Mouse (Mus musculus) brain, embryonic 14.5 days (tissue): ENCODE measurements at regions not wholly inside any gene's neighbourhood (a gene's known extent, or its start where the extent isn't known, plus 50 kb on each side); places are given as distances from the start of the nearest gene placed in this dataset.
A peak's percentile ranks its signal among the peaks of the same experiment; 100 is the strongest.

Experiments
- DNase-seq: peaks from one replicate; pipeline ENCODE4 v3.0.0-alpha.2; 2011; ENCODE audit warnings: low read depth
- CTCF ChIP-seq: fragments of 200-500 bp; IDR thresholded peaks from 2 replicates; pipeline ENCODE4 v1.5.1; 2012; ENCODE audit warnings: inconsistent platforms, mild to moderate bottlenecking, moderate library complexity, borderline replicate concordance; ENCODE audit not compliant: insufficient read depth, insufficient read length; ENCODE audit errors: extremely low read depth
- POLR2A ChIP-seq: fragments of 200-500 bp; IDR thresholded peaks from 2 replicates; pipeline ENCODE4 v1.6.1; 2012; ENCODE audit warnings: mild to moderate bottlenecking, inconsistent platforms, borderline replicate concordance; ENCODE audit not compliant: poor library complexity, insufficient read depth, insufficient read length, severe bottlenecking; ENCODE audit errors: extremely low read depth

- peak; percentile 70 for DNase-seq
Measured at GRCm38 (mm10) chr7:52399513-52399912, 384.0 kb upstream of the 1700015G11Rik start.

GRCm38 (mm10) chr7:52391793-52392192 is 376.3 kb upstream of the 1700015G11Rik start:
- peak; percentile 85 for DNase-seq
- TF ChIP-seq CTCF (peak; percentile 68; the same call in 1 of the 2 replicates), POLR2A (no peak)

More at GRCm38 (mm10) chr7:52399513-52399912, 384.0 kb upstream of the 1700015G11Rik start:
- no peak for TF ChIP-seq POLR2A
- TF ChIP-seq CTCF = no peak
